Mouse (Mus musculus): ENCODE results near the gene Cela3b.
"Not testable (repeated sequence)": the region's sequence is repeated elsewhere in the genome, so short reads cannot be mapped to it uniquely, and the experiment has no call there.

The Cela3b gene

DNA sequence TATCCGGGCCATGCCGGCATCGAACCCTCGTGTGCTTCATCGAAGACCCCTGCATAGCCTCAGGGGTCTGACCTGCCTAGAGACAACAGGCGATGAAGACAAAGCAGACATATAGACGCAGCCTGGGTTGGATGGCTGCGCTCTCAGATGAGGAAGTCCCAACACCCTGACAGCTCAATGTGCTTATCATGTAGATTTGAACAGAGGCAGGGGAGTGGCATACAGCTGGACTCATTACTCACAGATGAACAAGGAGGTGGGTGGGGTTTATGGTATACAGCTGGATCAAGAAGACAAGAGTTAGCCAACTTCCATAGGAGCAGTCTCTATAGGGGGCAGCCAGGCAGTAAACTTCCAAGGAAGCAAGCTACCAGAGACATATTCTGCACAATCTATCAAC is 8.5 kb upstream of the Cela3b start:
- in situ Hi-C loops (cut with MboI; ENCODE audit: low pct_unique_long_range_greater_than_20kb in 1 of 2, low sequenced_read_pairs in 2 of 2, unreplicated experiment in 1 of 2) = no loop called here

GRCm38 (mm10) chr4:137436979-137437669 is 6.8 kb upstream of the Cela3b start:
- in situ Hi-C loops (cut with MboI; ENCODE audit: low pct_unique_long_range_greater_than_20kb in 1 of 2, low sequenced_read_pairs in 2 of 2, unreplicated experiment in 1 of 2) = no loop called here

GRCm38 (mm10) chr4:137432700-137433550 is 2.6 kb upstream of the Cela3b start:
- in situ Hi-C loops (cut with MboI; ENCODE audit: low pct_unique_long_range_greater_than_20kb in 1 of 2, low sequenced_read_pairs in 2 of 2, unreplicated experiment in 1 of 2) = not testable (repeated sequence)

GRCm38 (mm10) chr4:137417712-137418564 is 12.4 kb downstream of the Cela3b start:
- in situ Hi-C loops (cut with MboI; ENCODE audit: low pct_unique_long_range_greater_than_20kb in 1 of 2, low sequenced_read_pairs in 2 of 2, unreplicated experiment in 1 of 2) = loop anchor here in 1 of 2 experiments (25.0 kb wide), 1 partner anchor 331 kb away; no protein-coding TSS in a partner anchor

DNA sequence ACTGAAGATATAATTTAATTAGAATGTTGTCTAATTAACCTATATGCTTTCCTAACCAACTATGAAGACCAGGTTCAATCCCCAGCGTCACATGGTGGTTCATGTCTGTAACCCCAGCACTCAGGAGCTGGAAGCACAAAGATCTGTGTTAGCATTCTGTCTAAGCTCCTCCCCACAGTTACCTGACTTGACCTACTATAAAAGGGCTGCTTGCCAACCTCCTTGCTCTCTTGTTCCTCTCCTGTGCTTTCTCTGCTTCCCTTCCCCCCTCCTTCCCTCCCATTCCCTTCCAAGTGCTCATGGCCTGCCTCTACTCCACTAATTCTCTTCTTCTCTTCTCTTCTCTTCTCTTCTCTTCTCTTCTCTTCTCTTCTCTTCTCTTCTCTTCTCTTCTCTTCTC is 15.4 kb downstream of the Cela3b start:
- in situ Hi-C loops (cut with MboI; ENCODE audit: low pct_unique_long_range_greater_than_20kb in 1 of 2, low sequenced_read_pairs in 2 of 2, unreplicated experiment in 1 of 2) = loop anchor here in 1 of 2 experiments (25.0 kb wide), 1 partner anchor 328 kb away; no protein-coding TSS in a partner anchor

DNA sequence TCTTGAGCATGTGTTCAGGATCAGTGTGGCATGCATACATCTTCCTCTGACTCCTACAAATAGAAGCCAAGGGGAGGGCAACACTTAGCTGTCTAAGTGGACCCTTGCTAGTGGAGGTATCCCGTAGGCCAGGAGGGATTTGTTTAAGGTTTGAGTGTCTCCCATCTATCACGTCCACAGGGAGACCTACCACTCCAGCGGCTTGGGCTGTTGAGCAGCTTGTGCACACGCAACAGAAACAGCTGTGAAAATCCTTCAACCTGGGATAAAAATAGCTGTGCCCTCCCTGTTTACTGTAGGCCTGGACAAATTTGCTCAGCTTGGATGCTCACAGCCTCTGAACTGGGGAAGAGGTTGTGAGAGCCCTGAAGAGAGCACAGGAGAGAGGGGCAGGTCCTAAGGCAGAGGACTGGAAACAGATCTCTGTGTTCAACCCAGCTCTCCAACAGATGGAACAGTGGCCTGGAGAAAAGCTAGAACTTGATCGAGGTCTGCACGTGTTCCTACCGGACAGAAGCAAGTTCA is 18.1 kb downstream of the Cela3b start:
- in situ Hi-C loops (cut with MboI; ENCODE audit: low pct_unique_long_range_greater_than_20kb in 1 of 2, low sequenced_read_pairs in 2 of 2, unreplicated experiment in 1 of 2) = loop anchor here in 1 of 2 experiments (25.0 kb wide), 1 partner anchor 325 kb away; no protein-coding TSS in a partner anchor

- in situ Hi-C loops (cut with MboI; ENCODE audit: low pct_unique_long_range_greater_than_20kb in 1 of 2, low sequenced_read_pairs in 2 of 2, unreplicated experiment in 1 of 2) = loop anchor here in 1 of 2 experiments (25.0 kb wide), 1 partner anchor 322 kb away; no protein-coding TSS in a partner anchor
Measured at GRCm38 (mm10) chr4:137409691-137410090, 20.6 kb downstream of the Cela3b start, which contains the start of gene Cela3a. Gene Cela3a (minus strand): TSS chr4:137409791.

DNA sequence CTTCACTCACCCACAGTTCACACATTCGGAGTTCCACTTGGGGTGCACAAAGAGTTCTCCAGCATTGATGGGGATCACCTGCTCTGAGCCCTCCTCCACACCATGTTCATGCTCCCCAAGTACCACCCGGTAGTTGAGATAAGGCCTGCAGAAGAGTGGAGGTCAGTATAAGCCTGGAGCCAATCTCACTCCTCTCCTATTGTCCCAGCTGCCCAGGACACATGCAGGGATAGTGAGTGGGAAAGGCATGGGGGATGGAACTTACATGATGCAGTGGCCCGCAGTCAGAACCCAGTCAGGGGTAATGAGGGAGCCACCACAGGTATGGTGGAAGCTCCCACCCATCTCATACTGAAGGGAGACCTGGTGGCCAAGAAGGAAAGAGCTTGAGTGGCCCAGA is 24.8 kb downstream of the Cela3b start:
- in situ Hi-C loops (cut with MboI; ENCODE audit: low pct_unique_long_range_greater_than_20kb in 1 of 2, low sequenced_read_pairs in 2 of 2, unreplicated experiment in 1 of 2) = loop anchor here in 1 of 2 experiments (25.0 kb wide), 1 partner anchor 318 kb away; no protein-coding TSS in a partner anchor

DNA sequence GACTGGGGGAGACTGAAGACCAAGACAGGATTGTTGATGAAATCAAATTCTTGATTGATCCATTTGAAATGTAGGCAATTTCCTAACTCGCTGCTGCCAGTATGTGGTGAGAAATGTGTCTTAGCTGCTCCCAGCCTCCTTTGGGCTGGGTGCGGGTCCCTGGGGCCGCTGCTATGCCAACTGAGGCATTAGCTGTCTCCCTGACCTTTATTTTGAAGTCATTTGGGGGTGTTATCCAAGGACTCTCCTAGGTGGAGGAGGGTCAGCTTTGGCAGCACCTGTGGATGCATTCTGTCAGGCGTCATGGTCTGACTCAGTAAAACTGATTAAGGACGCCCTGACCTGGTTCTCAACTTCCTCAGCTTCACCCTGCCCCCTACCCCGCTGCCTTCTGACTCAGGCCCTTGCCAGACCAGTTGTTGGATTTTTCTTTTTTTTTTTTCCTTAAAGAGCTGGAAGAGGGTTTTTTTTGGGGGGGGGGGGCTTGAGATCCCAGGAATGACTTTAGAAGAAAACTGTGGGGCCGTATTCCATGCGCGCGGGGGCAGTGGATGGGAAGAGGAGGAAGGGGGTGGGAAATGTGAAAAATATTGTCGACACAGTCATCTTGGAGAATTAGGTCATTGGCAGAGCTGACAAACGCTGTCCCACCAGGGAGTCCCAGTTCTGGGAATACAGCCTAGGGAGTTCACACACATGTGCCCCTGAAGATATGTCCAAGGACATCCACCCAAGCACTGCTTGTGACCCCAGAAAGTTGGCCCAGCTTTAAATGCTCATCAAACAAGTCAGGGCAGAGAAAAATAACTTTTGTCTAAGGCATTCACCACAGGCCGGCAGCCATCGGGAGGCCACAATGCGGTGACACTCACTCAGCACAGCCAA is 33.5 kb downstream of the Cela3b start:
- in situ Hi-C loops (cut with MboI; ENCODE audit: low pct_unique_long_range_greater_than_20kb in 1 of 2, low sequenced_read_pairs in 2 of 2, unreplicated experiment in 1 of 2) = no loop called here

DNA sequence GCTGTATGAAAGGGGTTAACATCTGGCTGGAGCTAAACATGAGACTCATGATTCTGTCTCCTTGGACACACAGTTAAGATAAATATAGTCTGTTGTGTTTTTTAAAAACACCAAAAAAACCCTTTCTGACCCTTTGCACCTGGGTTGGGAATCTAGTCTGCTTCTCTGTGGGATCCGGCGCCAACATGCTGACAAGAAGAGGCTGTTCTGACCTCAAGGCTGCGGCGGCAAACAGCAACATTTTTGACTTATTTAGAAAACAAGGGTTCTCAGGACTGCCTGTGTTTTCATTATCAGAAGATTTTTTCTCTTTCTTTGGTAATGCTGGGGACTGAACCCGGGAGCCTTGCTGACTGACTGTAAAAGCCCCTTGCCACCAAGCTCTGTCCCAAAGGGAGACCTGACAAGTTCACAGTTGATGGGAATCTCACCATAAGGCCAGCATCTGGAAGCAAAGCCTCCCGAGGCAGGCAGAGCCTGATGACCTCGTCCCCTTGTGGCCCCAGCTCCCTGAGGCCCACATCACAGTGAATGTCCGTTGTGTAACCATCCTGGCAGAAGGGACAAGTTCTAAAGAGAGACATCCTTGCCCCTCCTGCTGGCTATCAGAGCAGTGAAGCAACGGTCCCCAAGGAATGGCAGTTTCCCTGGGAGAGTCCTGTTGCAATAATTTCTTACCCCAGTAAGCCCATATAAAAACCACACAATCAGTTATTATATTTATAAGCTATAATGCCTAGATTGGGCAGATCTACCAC is 36.8 kb downstream of the Cela3b start:
- in situ Hi-C loops (cut with MboI; ENCODE audit: low pct_unique_long_range_greater_than_20kb in 1 of 2, low sequenced_read_pairs in 2 of 2, unreplicated experiment in 1 of 2) = no loop called here

DNA sequence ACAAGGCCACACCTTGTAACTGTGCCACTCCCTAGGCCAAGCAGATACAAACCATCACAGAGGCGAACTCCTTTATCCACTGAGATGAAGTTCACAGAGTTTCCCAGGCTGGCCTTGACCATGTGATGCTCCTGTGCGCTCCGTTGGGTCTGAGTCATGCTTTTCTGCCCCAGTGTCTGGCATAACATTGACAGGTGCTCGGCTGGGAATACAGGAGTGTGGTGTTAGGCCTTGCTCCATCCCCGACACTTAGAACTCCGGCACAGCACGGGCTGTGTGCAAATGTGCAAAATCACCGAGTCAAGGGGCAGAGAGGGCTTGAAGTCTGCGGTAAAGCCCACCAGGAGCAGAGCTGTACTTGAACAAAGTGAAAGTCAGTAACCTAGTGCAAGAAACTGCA is 37.5 kb downstream of the Cela3b start:
- in situ Hi-C loops (cut with MboI; ENCODE audit: low pct_unique_long_range_greater_than_20kb in 1 of 2, low sequenced_read_pairs in 2 of 2, unreplicated experiment in 1 of 2) = no loop called here

DNA sequence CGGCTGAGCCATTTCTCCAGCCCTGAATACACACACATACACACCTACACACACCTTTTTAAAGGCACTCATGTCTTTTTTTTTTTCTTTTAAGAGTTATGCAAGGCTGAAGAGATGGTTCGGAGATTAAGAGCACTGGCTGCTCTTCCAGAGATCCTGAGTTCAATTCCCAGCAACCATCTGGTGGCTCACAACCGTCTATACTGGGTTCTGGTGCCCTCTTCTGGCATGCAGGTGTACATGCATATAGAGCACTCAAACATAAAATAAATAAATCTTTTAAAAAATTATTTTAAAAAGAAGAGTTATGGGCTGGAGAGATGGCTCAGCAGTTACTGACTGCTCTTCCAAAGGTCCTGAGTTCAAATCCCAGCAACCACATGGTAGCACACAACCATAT is 39.1 kb downstream of the Cela3b start:
- in situ Hi-C loops (cut with MboI; ENCODE audit: low pct_unique_long_range_greater_than_20kb in 1 of 2, low sequenced_read_pairs in 2 of 2, unreplicated experiment in 1 of 2) = no loop called here

DNA sequence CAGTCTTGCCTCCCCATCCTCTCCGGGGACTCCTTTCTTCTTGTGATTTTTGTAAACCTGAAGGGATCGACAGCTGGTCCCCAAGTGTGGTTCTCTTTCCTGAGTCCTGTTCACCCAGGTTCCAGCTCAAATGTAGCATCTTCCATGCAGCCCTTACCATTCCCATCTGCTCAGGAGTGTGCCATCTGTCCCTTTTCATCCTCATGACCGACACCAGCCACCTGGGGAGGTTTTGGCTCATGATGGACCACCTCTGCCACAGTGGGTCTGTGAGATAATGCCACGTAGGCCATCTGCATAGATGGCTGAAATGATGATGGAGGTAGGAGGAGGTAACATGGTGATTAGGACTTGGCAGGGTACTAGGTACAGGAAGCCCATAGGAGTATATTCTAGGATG is 40.1 kb downstream of the Cela3b start:
- in situ Hi-C loops (cut with MboI; ENCODE audit: low pct_unique_long_range_greater_than_20kb in 1 of 2, low sequenced_read_pairs in 2 of 2, unreplicated experiment in 1 of 2) = no loop called here

- in situ Hi-C loops (cut with MboI; ENCODE audit: low pct_unique_long_range_greater_than_20kb in 1 of 2, low sequenced_read_pairs in 2 of 2, unreplicated experiment in 1 of 2) = no loop called here
Measured at GRCm38 (mm10) chr4:137388983-137389382, 41.4 kb downstream of the Cela3b start.

- in situ Hi-C loops (cut with MboI; ENCODE audit: low pct_unique_long_range_greater_than_20kb in 1 of 2, low sequenced_read_pairs in 2 of 2, unreplicated experiment in 1 of 2) = no loop called here
Measured at GRCm38 (mm10) chr4:137388059-137388794, 42.1 kb downstream of the Cela3b start.

- in situ Hi-C loops (cut with MboI; ENCODE audit: low pct_unique_long_range_greater_than_20kb in 1 of 2, low sequenced_read_pairs in 2 of 2, unreplicated experiment in 1 of 2) = no loop called here
Measured at GRCm38 (mm10) chr4:137387482-137388058, 42.8 kb downstream of the Cela3b start.
